Mouse (Mus musculus) lung, embryonic 14.5 days (tissue): ENCODE data around the gene Hhatl. TPM values are rescaled to one million over a fixed set of nuclear protein-coding genes. Genes with fewer than 3 reads are reported as not detected.

Experiments
- ATAC-seq: fragments of 200-750 bp; cut with Nextera tagmentation; 2 replicates; pipeline ENCODE4 v1.8.0; 2017; ENCODE audit warnings: mild to moderate bottlenecking, moderate TSS enrichment, moderate library complexity; ENCODE audit not compliant: insufficient read depth
- DNase-seq: peaks from one replicate; pipeline ENCODE4 v3.0.0-alpha.2; 2015
- H3K27ac ChIP-seq: fragments of 300-500 bp; sonication (generic); 2 replicates; pipeline ENCODE4 v1.5.1; 2014; ENCODE audit warnings: low read depth, mild to moderate bottlenecking, moderate library complexity
- H3K27me3 ChIP-seq: fragments of 300-500 bp; sonication (generic); 2 replicates; pipeline ENCODE4 v1.6.1; 2014; ENCODE audit warnings: low read length, control low read depth; ENCODE audit not compliant: insufficient read depth
- H3K36me3 ChIP-seq: fragments of 300-500 bp; sonication (generic); 2 replicates; pipeline ENCODE4 v1.6.1; 2014; ENCODE audit warnings: control low read depth; ENCODE audit not compliant: insufficient read depth
- H3K4me1 ChIP-seq: fragments of 300-500 bp; sonication (generic); 2 replicates; pipeline ENCODE4 v1.6.1; 2014; ENCODE audit warnings: antibody characterized with exemption, control low read depth; ENCODE audit not compliant: insufficient read depth
- H3K4me2 ChIP-seq: fragments of 300-500 bp; sonication (generic); 2 replicates; pipeline ENCODE4 v1.6.1; 2014; ENCODE audit warnings: mild to moderate bottlenecking
- H3K4me3 ChIP-seq: fragments of 300-500 bp; sonication (generic); 2 replicates; pipeline ENCODE4 v1.5.1; 2014; ENCODE audit warnings: low read depth, low read length
- H3K9ac ChIP-seq: fragments of 300-500 bp; sonication (generic); 2 replicates; pipeline ENCODE4 v1.6.1; 2014
- H3K9me3 ChIP-seq: fragments of 300-500 bp; sonication (generic); 2 replicates; pipeline ENCODE4 v1.6.1; 2016; ENCODE audit warnings: low read depth, low read length, control low read depth
- CTCF ChIP-seq: IDR thresholded peaks from 2 replicates; pipeline ENCODE4 v1.5.1; 2016; ENCODE audit warnings: antibody characterized with exemption, low read depth
- WGBS: fragments of 180-500 bp; shearing (Covaris S2); extraction: QIAGEN DNeasy Blood & Tissue Kit; methylation state at CpG from one replicate; pipeline ENCODE4 v1.1.7; 2014; 5-methylcytosine and 5-hydroxymethylcytosine counted together
- polyA plus RNA-seq: library from polyadenylated mRNA; unstranded; fragments of >200 nt; fragmentation: Nextera tagmentation; extraction: Ambion mirVana; gene quantifications from 2 replicates; pipeline ENCODE4 v1.2.1, GENCODE M21; 2014

Gene Hhatl
- polyA plus RNA-seq, 1 experiment from 2014 or later = 0.34 TPM

GRCm38 (mm10) chr9:121830243-121830955 lies 38.1 kb upstream of the Hhatl start:
- H3K27me3 ChIP-seq = no peaks in the 10 kb centered on the region
- no peak overlapping the region for H3K4me3 ChIP-seq
- H3K9ac ChIP-seq = no peak overlapping the region
- no peaks in the 10 kb centered on the region for H3K4me1 ChIP-seq
- H3K4me2 ChIP-seq = no peak overlapping the region
- peak; percentile 62 for TF ChIP-seq CTCF
- H3K27ac ChIP-seq = no peak overlapping the region
- 70% methylated on average over 6 of the region's 6 CpGs for WGBS
- peak; percentile 6; the same call in 1 of the 2 replicates for ATAC-seq
- H3K9me3 ChIP-seq = no peaks in the 10 kb centered on the region; the same call in 1 of the 2 replicates
- DNase-seq = peak; percentile 48
- no peaks in the 10 kb centered on the region for H3K36me3 ChIP-seq

GRCm38 (mm10) chr9:121829270-121829992 lies 37.1 kb upstream of the Hhatl start:
- H3K4me2 ChIP-seq = no peak overlapping the region
- 45% methylated on average over 7 of the region's 7 CpGs for WGBS
- no peak overlapping the region for H3K4me3 ChIP-seq
- no peaks in the 10 kb centered on the region for H3K27me3 ChIP-seq
- no peaks in the 10 kb centered on the region for H3K4me1 ChIP-seq
- H3K27ac ChIP-seq = no peak overlapping the region
- DNase-seq (no peak), ATAC-seq (no peak)
- no peaks in the 10 kb centered on the region for H3K9me3 ChIP-seq
- no peak for TF ChIP-seq CTCF
- H3K36me3 ChIP-seq = no peaks in the 10 kb centered on the region
- H3K9ac ChIP-seq = no peak overlapping the region

GRCm38 (mm10) chr9:121828314-121828713 lies 36.0 kb upstream of the Hhatl start:
- DNase-seq (no peak), ATAC-seq (no peak)
- WGBS = 52% methylated on average over 6 of the region's 6 CpGs
- Histone ChIP-seq H3K4me1 (no peaks in the 10 kb centered on the region), H3K4me3 (no peak overlapping the region), H3K36me3 (no peaks in the 10 kb centered on the region), H3K27me3 (no peaks in the 10 kb centered on the region), H3K9me3 (no peaks in the 10 kb centered on the region), H3K27ac (no peak overlapping the region), H3K4me2 (no peak overlapping the region), H3K9ac (no peak overlapping the region)
- no peak for TF ChIP-seq CTCF

GRCm38 (mm10) chr9:121826356-121826755 lies 34.0 kb upstream of the Hhatl start:
- TF ChIP-seq CTCF = no peak
- Histone ChIP-seq H3K9me3 (no peaks in the 10 kb centered on the region), H3K27me3 (no peaks in the 10 kb centered on the region), H3K4me3 (no peak overlapping the region), H3K36me3 (no peaks in the 10 kb centered on the region), H3K4me2 (no peak overlapping the region), H3K27ac (no peak overlapping the region), H3K9ac (no peak overlapping the region), H3K4me1 (no peaks in the 10 kb centered on the region)
- 79% methylated on average over 3 of the region's 3 CpGs for WGBS
- no peak for ATAC-seq
- no peak for DNase-seq

- DNase-seq (no peak), ATAC-seq (no peak)
- Histone ChIP-seq H3K9me3 (no peaks in the 10 kb centered on the region), H3K27me3 (no peaks in the 10 kb centered on the region), H3K4me1 (no peaks in the 10 kb centered on the region), H3K27ac (no peak overlapping the region), H3K36me3 (no peaks in the 10 kb centered on the region), H3K4me2 (no peak overlapping the region), H3K4me3 (no peak overlapping the region), H3K9ac (no peak overlapping the region)
- WGBS = 81% methylated on average over 7 of the region's 7 CpGs
- no peak for TF ChIP-seq CTCF
Observed at GRCm38 (mm10) chr9:121823991-121824390, 31.7 kb upstream of the Hhatl start.

- 81% methylated on average over 1 of the region's 1 CpGs for WGBS
- H3K27me3 ChIP-seq = no peaks in the 10 kb centered on the region
Observed at GRCm38 (mm10) chr9:121823051-121823450, 30.7 kb upstream of the Hhatl start.

GRCm38 (mm10) chr9:121822585-121822991 lies 30.3 kb upstream of the Hhatl start:
- DNase-seq (peak; percentile 60), ATAC-seq (peak; percentile 81)
- Histone ChIP-seq H3K4me3 (no peak overlapping the region), H3K27me3 (no peaks in the 10 kb centered on the region), H3K36me3 (no peaks in the 10 kb centered on the region), H3K9ac (no peak overlapping the region), H3K9me3 (no peaks in the 10 kb centered on the region), H3K27ac (0 out of 2 replicates have a peak overlapping the region, but pooled peaks have one; percentile 30), H3K4me2 (no peak overlapping the region), H3K4me1 (no peaks in the 10 kb centered on the region)
- WGBS = 45% methylated on average over 6 of the region's 6 CpGs
- TF ChIP-seq CTCF = no peak

More at GRCm38 (mm10) chr9:121823051-121823450, 30.7 kb upstream of the Hhatl start:
- H3K27ac ChIP-seq = 0 out of 2 replicates have a peak overlapping the region, but pooled peaks have one; percentile 30
- DNase-seq (no peak), ATAC-seq (no peak)
- no peak for TF ChIP-seq CTCF
- no peaks in the 10 kb centered on the region for H3K36me3 ChIP-seq
- H3K4me2 ChIP-seq = no peak overlapping the region
- no peaks in the 10 kb centered on the region for H3K4me1 ChIP-seq
- no peaks in the 10 kb centered on the region for H3K9me3 ChIP-seq
- H3K4me3 ChIP-seq = no peak overlapping the region
- no peak overlapping the region for H3K9ac ChIP-seq
